In the genomic region with DNA sequence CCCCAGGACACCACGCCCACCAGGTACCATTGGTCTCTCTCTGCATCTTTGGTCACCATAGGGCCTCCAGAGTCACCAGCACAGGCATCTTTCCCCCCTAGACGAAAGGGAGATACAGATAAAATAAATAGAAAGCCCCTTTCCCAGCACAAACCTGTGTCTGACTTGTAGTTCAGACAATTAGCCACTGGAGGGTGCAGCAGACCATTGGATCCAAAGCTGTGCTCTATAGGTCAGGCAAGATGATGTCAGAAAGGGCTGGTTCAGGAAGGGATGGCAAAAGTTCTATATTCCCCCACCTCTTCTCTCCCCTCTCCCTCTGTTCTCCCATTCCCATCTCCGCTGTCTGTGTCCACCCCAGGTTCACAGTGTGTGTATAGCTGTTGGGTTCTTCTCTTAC, we compare ENCODE assay signal across 8 mouse cellular contexts. TPM values are rescaled to one million over a fixed set of nuclear protein-coding genes. Genes with fewer than 3 reads are reported as not detected.
DNase-seq lines count a peak whose midpoint lies in the region; ATAC-seq lines count a peak whose summit lies in the region.

No protein-coding gene starts in this region.

- peak; percentile 8 to 24 for DNase-seq in spleen, postnatal 36 days (ENCODE audit: low spot score in 2 of 2)
- no peak for DNase-seq in spleen, adult 12 weeks (ENCODE audit: low spot score)
- DNase-seq in cerebellum, adult 8-10 months = peak; percentile 16
- DNase-seq in frontal cortex, postnatal 10 days (ENCODE audit: low spot score in 2 of 2) = peak; percentile 27 to 55
- peak; percentile 49 for DNase-seq in kidney, adult 9 months
- DNase-seq in urinary bladder, postnatal 25 days (ENCODE audit: low spot score) = peak; percentile 24

- no peak overlapping the region for H3K4me3 ChIP-seq in limb, embryonic 13.5 days
- H3K4me3 ChIP-seq in neural tube, embryonic 12.5 days = no peak overlapping the region

- ATAC-seq in limb, embryonic 13.5 days (ENCODE audit: low FRiP score, low read depth) = peak; percentile 75
- ATAC-seq in neural tube, embryonic 12.5 days (ENCODE audit: low FRiP score, low read depth) = peak; percentile 77; the same call in 1 of the 2 replicates

- H3K27me3 ChIP-seq in limb, embryonic 13.5 days = 0 out of 2 replicates have a peak, but pooled peaks cover 8% of the 10 kb centered on the region
- H3K27me3 ChIP-seq in neural tube, embryonic 12.5 days (replicated peaks) = no peaks in the 10 kb centered on the region

- 15% methylated on average over 3 of the region's 3 CpGs for WGBS in limb, embryonic 13.5 days
- 8% methylated on average over 3 of the region's 3 CpGs for WGBS in neural tube, embryonic 12.5 days

- no peaks in the 10 kb centered on the region for H3K9me3 ChIP-seq in limb, embryonic 13.5 days
- no peaks in the 10 kb centered on the region for H3K9me3 ChIP-seq in neural tube, embryonic 12.5 days

- peaks cover 12% of the 10 kb centered on the region for H3K4me1 ChIP-seq in limb, embryonic 13.5 days
- no peaks in the 10 kb centered on the region for H3K4me1 ChIP-seq in neural tube, embryonic 12.5 days

- H3K4me2 ChIP-seq in limb, embryonic 13.5 days (replicated peaks) = no peak overlapping the region
- no peak overlapping the region for H3K4me2 ChIP-seq in neural tube, embryonic 12.5 days (replicated peaks)

- H3K9ac ChIP-seq in limb, embryonic 13.5 days = no peak overlapping the region
- H3K9ac ChIP-seq in neural tube, embryonic 12.5 days = no peak overlapping the region

- H3K36me3 ChIP-seq in limb, embryonic 13.5 days = no peaks in the 10 kb centered on the region
- no peaks in the 10 kb centered on the region for H3K36me3 ChIP-seq in neural tube, embryonic 12.5 days

- H3K27ac ChIP-seq in limb, embryonic 13.5 days = no peak overlapping the region
- H3K27ac ChIP-seq in neural tube, embryonic 12.5 days = no peak overlapping the region

RNA-seq across cellular contexts. Expression of a gene that starts 23.5 kb away (rescaled TPM):
- polyA plus RNA-seq in limb, embryonic 13.5 days (2015; fragmentation: Nextera tagmentation; extraction: Ambion mirVana) = not detected in 2 replicates
- not detected in 2 replicates for polyA plus RNA-seq in neural tube, embryonic 12.5 days (2016; fragmentation: Nextera tagmentation; extraction: Ambion mirVana)
